Mouse (Mus musculus) hindbrain, embryonic 14.5 days (tissue): ENCODE data around the gene Tgoln1. TPM values are rescaled to one million over a fixed set of nuclear protein-coding genes. Genes with fewer than 3 reads are reported as not detected.

Source experiments
- ATAC-seq: fragments of 200-750 bp; cut with Nextera tagmentation; 2 replicates; pipeline ENCODE4 v1.8.0; 2017; ENCODE audit warnings: moderate number of reproducible peaks, mild to moderate bottlenecking, moderate TSS enrichment, moderate library complexity; ENCODE audit not compliant: low FRiP score
- DNase-seq: peaks from one replicate; pipeline ENCODE4 v3.0.0-alpha.2; 2015; ENCODE audit warnings: low spot score
- H3K27ac ChIP-seq: fragments of 300-500 bp; sonication (generic); 2 replicates; pipeline ENCODE4 v1.5.1; 2014; ENCODE audit warnings: mild to moderate bottlenecking, moderate library complexity
- H3K27me3 ChIP-seq: fragments of 300-500 bp; sonication (generic); 2 replicates; pipeline ENCODE4 v1.6.1; 2014; ENCODE audit warnings: mild to moderate bottlenecking, low read length, mixed read lengths; ENCODE audit not compliant: control insufficient read depth, insufficient read depth
- H3K36me3 ChIP-seq: fragments of 300-500 bp; sonication (generic); replicated peaks from 2 replicates; pipeline ENCODE4 v1.6.1; 2014; ENCODE audit not compliant: control insufficient read depth, insufficient read depth
- H3K4me1 ChIP-seq: fragments of 300-500 bp; sonication (generic); replicated peaks from 2 replicates; pipeline ENCODE4 v1.6.1; 2014; ENCODE audit warnings: antibody characterized with exemption, low read length, mixed read lengths; ENCODE audit not compliant: control insufficient read depth, insufficient read depth
- H3K4me2 ChIP-seq: fragments of 300-500 bp; sonication (generic); replicated peaks from 2 replicates; pipeline ENCODE4 v1.6.1; 2014; ENCODE audit warnings: mild to moderate bottlenecking, moderate library complexity
- H3K4me3 ChIP-seq: fragments of 300-500 bp; sonication (generic); replicated peaks from 2 replicates; pipeline ENCODE4 v1.5.1; 2014; ENCODE audit warnings: mild to moderate bottlenecking, low read length
- H3K9ac ChIP-seq: fragments of 300-500 bp; sonication (generic); 2 replicates; pipeline ENCODE4 v1.6.1; 2014
- H3K9me3 ChIP-seq: fragments of 300-500 bp; sonication (generic); 2 replicates; pipeline ENCODE4 v1.6.1; 2016; ENCODE audit warnings: low read length; ENCODE audit not compliant: control insufficient read depth
- WGBS: fragments of 180-500 bp; shearing (Covaris S2); extraction: QIAGEN DNeasy Blood & Tissue Kit; methylation state at CpG from one replicate; pipeline ENCODE4 v1.1.7; 2014; 5-methylcytosine and 5-hydroxymethylcytosine counted together
- polyA plus RNA-seq: library from polyadenylated mRNA; unstranded; fragments of >200 nt; fragmentation: Nextera tagmentation; extraction: Ambion mirVana; gene quantifications from 2 replicates; pipeline ENCODE4 v1.2.1, GENCODE M21; 2014

Gene Tgoln1
- polyA plus RNA-seq, 1 experiment from 2014 or later = 43.0 TPM

GRCm38 (mm10) chr6:72600771-72601170, 16.0 kb downstream of the Tgoln1 start:
- no peak for DNase-seq
- H3K4me1 ChIP-seq = peaks cover 15% of the 10 kb centered on the region; the same call in 1 of the 2 replicates
- no peak overlapping the region for H3K4me2 ChIP-seq
- H3K36me3 ChIP-seq = peaks cover 4% of the 10 kb centered on the region; the same call in 1 of the 2 replicates
- 87% methylated on average over 12 of the region's 12 CpGs for WGBS
- no peaks in the 10 kb centered on the region for H3K27me3 ChIP-seq
- H3K4me3 ChIP-seq = no peak overlapping the region
- no peak overlapping the region for H3K9ac ChIP-seq
- H3K9me3 ChIP-seq = no peaks in the 10 kb centered on the region
- ATAC-seq = no peak
- H3K27ac ChIP-seq = no peak overlapping the region

GRCm38 (mm10) chr6:72600216-72600615, 16.6 kb downstream of the Tgoln1 start:
- Histone ChIP-seq H3K4me2 (no peak overlapping the region), H3K9me3 (no peaks in the 10 kb centered on the region), H3K9ac (no peak overlapping the region), H3K27me3 (no peaks in the 10 kb centered on the region), H3K4me3 (no peak overlapping the region), H3K36me3 (no peaks in the 10 kb centered on the region; the same call in 1 of the 2 replicates), H3K4me1 (peaks cover 15% of the 10 kb centered on the region; the same call in 1 of the 2 replicates), H3K27ac (no peak overlapping the region)
- DNase-seq (no peak), ATAC-seq (no peak)
- WGBS = 81% methylated on average over 6 of the region's 6 CpGs

- Histone ChIP-seq H3K9me3 (no peaks in the 10 kb centered on the region), H3K4me1 (peaks cover 15% of the 10 kb centered on the region; the same call in 1 of the 2 replicates), H3K27me3 (no peaks in the 10 kb centered on the region), H3K9ac (peak overlapping the region; percentile 70), H3K36me3 (no peaks in the 10 kb centered on the region), H3K27ac (peak overlapping the region; percentile 67; the same call in 1 of the 2 replicates), H3K4me3 (peak overlapping the region; percentile 59), H3K4me2 (peak overlapping the region; percentile 81)
- ATAC-seq (peak; percentile 6; the same call in 1 of the 2 replicates), DNase-seq (peak; percentile 36)
- WGBS = 49% methylated on average over 12 of the region's 12 CpGs
Observed at GRCm38 (mm10) chr6:72598791-72599557, 17.8 kb downstream of the Tgoln1 start.

GRCm38 (mm10) chr6:72597956-72598753, 18.6 kb downstream of the Tgoln1 start, which contains the start of the genes Elmod3 and Retsat:
TSS of gene Elmod3 (minus strand) at chr6:72598413.
TSS of gene Retsat (plus strand) at chr6:72598475.
- no peaks in the 10 kb centered on the region for H3K36me3 ChIP-seq
- WGBS = under 1% methylated on average over 38 of the region's 38 CpGs
- peak within 1 kb of the TSS; percentile 70 for H3K9ac ChIP-seq
- H3K4me3 ChIP-seq = peak within 1 kb of the TSS; percentile 59
- H3K27me3 ChIP-seq = no peaks in the 10 kb centered on the region
- H3K4me2 ChIP-seq = peak within 1 kb of the TSS; percentile 81
- H3K9me3 ChIP-seq = no peaks in the 10 kb centered on the region
- ATAC-seq (peak; percentile 93), DNase-seq (peak; percentile 94)
- H3K4me1 ChIP-seq = peaks cover 15% of the 10 kb centered on the region; the same call in 1 of the 2 replicates
- peak within 1 kb of the TSS; percentile 67 for H3K27ac ChIP-seq

GRCm38 (mm10) chr6:72597083-72597874, 19.5 kb downstream of the Tgoln1 start:
- Histone ChIP-seq H3K27me3 (no peaks in the 10 kb centered on the region), H3K9me3 (no peaks in the 10 kb centered on the region), H3K36me3 (no peaks in the 10 kb centered on the region), H3K4me2 (peak overlapping the region; percentile 81), H3K27ac (no peak overlapping the region), H3K4me1 (peaks cover 15% of the 10 kb centered on the region; the same call in 1 of the 2 replicates), H3K4me3 (peak overlapping the region; percentile 59), H3K9ac (peak overlapping the region; percentile 70)
- no peak for DNase-seq
- WGBS = 52% methylated on average over 13 of the region's 13 CpGs
- no peak for ATAC-seq

GRCm38 (mm10) chr6:72593914-72594313, 22.9 kb downstream of the Tgoln1 start:
- H3K9ac ChIP-seq = no peak overlapping the region
- DNase-seq = no peak
- WGBS = 76% methylated on average over 5 of the region's 5 CpGs
- H3K9me3 ChIP-seq = no peaks in the 10 kb centered on the region
- no peak overlapping the region for H3K4me2 ChIP-seq
- H3K4me1 ChIP-seq = peaks cover 12% of the 10 kb centered on the region; the same call in 1 of the 2 replicates
- H3K27ac ChIP-seq = no peak overlapping the region
- no peak overlapping the region for H3K4me3 ChIP-seq
- no peaks in the 10 kb centered on the region for H3K27me3 ChIP-seq
- no peak for ATAC-seq
- no peaks in the 10 kb centered on the region for H3K36me3 ChIP-seq

- Histone ChIP-seq H3K9me3 (no peaks in the 10 kb centered on the region), H3K4me2 (no peak overlapping the region), H3K36me3 (no peaks in the 10 kb centered on the region), H3K4me1 (peaks cover 8% of the 10 kb centered on the region; the same call in 1 of the 2 replicates), H3K4me3 (no peak overlapping the region), H3K27me3 (no peaks in the 10 kb centered on the region), H3K9ac (no peak overlapping the region), H3K27ac (no peak overlapping the region)
- WGBS = 81% methylated on average over 6 of the region's 6 CpGs
- DNase-seq = no peak
- ATAC-seq = no peak
Observed at GRCm38 (mm10) chr6:72593011-72593803, 23.6 kb downstream of the Tgoln1 start.

GRCm38 (mm10) chr6:72590111-72590510, 26.7 kb downstream of the Tgoln1 start:
- Histone ChIP-seq H3K27me3 (no peaks in the 10 kb centered on the region), H3K27ac (no peak overlapping the region), H3K9me3 (no peaks in the 10 kb centered on the region), H3K4me3 (no peak overlapping the region), H3K9ac (no peak overlapping the region), H3K4me2 (no peak overlapping the region), H3K36me3 (0 out of 2 replicates have a peak, but pooled peaks cover 7% of the 10 kb centered on the region), H3K4me1 (no peaks in the 10 kb centered on the region)
- DNase-seq (no peak), ATAC-seq (no peak)
